In the genomic region with DNA sequence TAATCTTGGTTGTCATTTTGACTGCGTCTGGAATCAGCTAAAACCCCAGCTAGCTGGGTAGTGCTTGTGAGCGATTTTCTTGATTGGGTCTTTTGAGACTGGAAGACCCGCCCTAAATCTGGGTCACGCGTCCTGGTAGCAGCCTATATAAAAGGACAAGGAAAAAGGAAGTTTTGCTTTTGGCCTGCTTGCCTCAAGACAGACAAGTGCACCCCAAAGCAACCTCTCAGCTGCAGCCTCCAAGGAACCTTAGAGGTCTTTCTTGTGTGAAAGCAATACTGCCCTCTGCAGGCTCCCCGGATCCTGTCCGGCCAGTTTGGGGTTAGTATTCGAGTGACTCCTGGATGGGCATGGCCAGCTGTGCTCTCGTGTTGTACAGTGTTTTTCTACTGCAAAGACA, we compare ENCODE assay signal across 8 mouse cellular contexts. TPM values are rescaled to one million over a fixed set of nuclear protein-coding genes. Genes with fewer than 3 reads are reported as not detected.
DNase-seq lines count a peak whose midpoint lies in the region; ATAC-seq lines count a peak whose summit lies in the region.

No protein-coding gene starts in this region.

- peak overlapping the region; percentile 82 for H3K4me2 ChIP-seq in hindbrain, embryonic 16.5 days (ENCODE audit: low read length)

- H3K4me3 ChIP-seq in hindbrain, embryonic 16.5 days (ENCODE audit: low read length), result no peak overlapping the region; the same call in 1 of the 2 replicates

- H3K27ac ChIP-seq in hindbrain, embryonic 16.5 days (ENCODE audit: low read depth, low read length), result no peak overlapping the region

- ATAC-seq in hindbrain, embryonic 16.5 days, result 0 out of 2 replicates have a peak, but pooled peaks have one; percentile 40

- H3K9me3 ChIP-seq in hindbrain, embryonic 16.5 days (ENCODE audit: control insufficient read depth, low read length), result no peaks in the 10 kb centered on the region

- WGBS in hindbrain, embryonic 16.5 days, result 13% methylated on average over 9 of the region's 9 CpGs

- 0 out of 2 replicates have a peak, but pooled peaks cover 2% of the 10 kb centered on the region for H3K27me3 ChIP-seq in hindbrain, embryonic 16.5 days (replicated peaks; ENCODE audit: control insufficient read depth, insufficient read depth, low read length)

- H3K9ac ChIP-seq in hindbrain, embryonic 16.5 days (ENCODE audit: low read depth, low read length), result no peak overlapping the region

- peak; percentile 57 for DNase-seq in WW6 (ENCODE audit: low read depth, low spot score)
- DNase-seq in cerebellum, postnatal 4 days (ENCODE audit: low spot score in 2 of 2), result peak; percentile 51 to 73
- peak; percentile 90 for DNase-seq in gastrocnemius, adult 18-20 months (ENCODE audit: low spot score)
- DNase-seq in left cerebral cortex, adult 11 months (ENCODE audit: low spot score), result peak; percentile 63
- peak; percentile 97 for DNase-seq in lung, postnatal 36 days
- DNase-seq in retina, postnatal 7 days (ENCODE audit: low read depth, low spot score), result peak; percentile 20
- peak; percentile 77 to 82 for DNase-seq in urinary bladder, adult 18-20 months (ENCODE audit: low spot score in 2 of 2)

- peaks cover 11% of the 10 kb centered on the region for H3K4me1 ChIP-seq in hindbrain, embryonic 16.5 days (ENCODE audit: control insufficient read depth, insufficient read depth, low read depth, low read length)

- no peaks in the 10 kb centered on the region for H3K36me3 ChIP-seq in hindbrain, embryonic 16.5 days (ENCODE audit: control insufficient read depth, insufficient read depth, low read length)

RNA-seq across cellular contexts. Expression of gene Dtx3l, which starts 0.7 kb away (rescaled TPM):
- total RNA-seq in gastrocnemius, adult 18-20 months (2021), result 1 to 10 TPM; 4.3 to 5.1 TPM
- 1.4 and 1.5 TPM in 2 replicates for polyA plus RNA-seq in hindbrain, embryonic 16.5 days (2015; fragmentation: Nextera tagmentation; extraction: Ambion mirVana)

RNA-seq across cellular contexts. Expression of gene Parp9, which starts 1.4 kb away (rescaled TPM):
- total RNA-seq in gastrocnemius, adult 18-20 months (2021), result 1 to 10 TPM; 3.1 to 5.0 TPM
- polyA plus RNA-seq in hindbrain, embryonic 16.5 days (2015; fragmentation: Nextera tagmentation; extraction: Ambion mirVana), result 1.8 and 2.2 TPM in 2 replicates

RNA-seq across cellular contexts. Expression of gene Kpna1, which starts 38.9 kb away (rescaled TPM):
- total RNA-seq in gastrocnemius, adult 18-20 months (2021), result 100 to 1,000 TPM; 188 to 197 TPM
- 64.3 and 80.6 TPM in 2 replicates for polyA plus RNA-seq in hindbrain, embryonic 16.5 days (2015; fragmentation: Nextera tagmentation; extraction: Ambion mirVana)

Comparison
In these comparisons a context has a peak if more than half of its experiments do, and no peak if none do; other contexts are left out.
1. DNase-seq: peak in every context shown above with its lines; median percentile 97 in lung, postnatal 36 days; 90 in gastrocnemius, adult 18-20 months; 80 in urinary bladder, adult 18-20 months; 63 in left cerebral cortex, adult 11 months; 62 in cerebellum, postnatal 4 days; 57 in WW6; 20 in retina, postnatal 7 days.